Mouse (Mus musculus): ENCODE results near the gene Cdc14a. TPM values are rescaled to one million over a fixed set of nuclear protein-coding genes. Genes with fewer than 3 reads are reported as not detected.

The Cdc14a gene
- polyA plus RNA-seq, 1 experiment from 2014 or later, result 3.4 TPM

GRCm38 (mm10) chr3:116244476-116244875 lies 179.4 kb downstream of the Cdc14a start:
- Histone ChIP-seq H3K27me3 (no peaks in the 10 kb centered on the region), H3K9ac (no peak overlapping the region), H3K4me3 (no peak overlapping the region), H3K36me3 (no peaks in the 10 kb centered on the region), H3K9me3 (no peaks in the 10 kb centered on the region), H3K4me2 (no peak overlapping the region), H3K4me1 (replicated peaks) (no peaks in the 10 kb centered on the region), H3K27ac (replicated peaks) (no peak overlapping the region)
- WGBS, result 75% methylated on average over 6 of the region's 6 CpGs
- no peak for ATAC-seq (ENCODE audit: low FRiP score, low read depth)

- ATAC-seq (ENCODE audit: low FRiP score, low read depth), result no peak
- WGBS, result 65% methylated on average over 9 of the region's 9 CpGs
- no peak overlapping the region for H3K4me2 ChIP-seq
Measured at GRCm38 (mm10) chr3:116242685-116243084, 181.1 kb downstream of the Cdc14a start.

DNA sequence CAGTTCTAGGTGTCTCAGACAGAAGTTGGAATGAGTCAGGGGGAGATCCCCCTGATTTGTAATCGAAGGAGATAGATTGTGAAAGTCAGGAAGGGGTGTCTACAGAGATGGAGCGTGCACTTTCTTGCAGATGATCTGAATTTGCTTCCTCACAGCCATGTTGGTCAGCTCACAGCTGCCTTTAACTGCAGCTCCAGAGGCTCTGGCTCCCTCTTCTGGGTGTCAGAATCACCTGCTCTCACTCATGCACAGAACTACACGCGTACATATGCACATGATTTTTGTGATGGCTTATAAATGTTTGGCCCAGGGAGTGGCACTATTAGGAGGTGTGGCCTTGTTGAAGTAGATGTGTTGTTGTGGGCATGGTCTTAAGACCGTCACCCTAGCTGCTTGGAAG lies 186.3 kb downstream of the Cdc14a start:
- H3K9me3 ChIP-seq, result no peaks in the 10 kb centered on the region
- no peaks in the 10 kb centered on the region for H3K4me1 ChIP-seq (replicated peaks)
- 93% methylated on average over 5 of the region's 5 CpGs for WGBS
- H3K36me3 ChIP-seq, result no peaks in the 10 kb centered on the region
- no peak overlapping the region for H3K4me2 ChIP-seq
- no peak for ATAC-seq (ENCODE audit: low FRiP score, low read depth)
- no peaks in the 10 kb centered on the region for H3K27me3 ChIP-seq
- H3K4me3 ChIP-seq, result no peak overlapping the region
- no peak overlapping the region for H3K27ac ChIP-seq (replicated peaks)
- no peak overlapping the region for H3K9ac ChIP-seq

More at GRCm38 (mm10) chr3:116242685-116243084, 181.1 kb downstream of the Cdc14a start:
- Histone ChIP-seq H3K4me1 (replicated peaks) (no peaks in the 10 kb centered on the region), H3K9ac (no peak overlapping the region), H3K9me3 (no peaks in the 10 kb centered on the region), H3K36me3 (no peaks in the 10 kb centered on the region), H3K27ac (replicated peaks) (no peak overlapping the region), H3K27me3 (no peaks in the 10 kb centered on the region), H3K4me3 (no peak overlapping the region)

DNA sequence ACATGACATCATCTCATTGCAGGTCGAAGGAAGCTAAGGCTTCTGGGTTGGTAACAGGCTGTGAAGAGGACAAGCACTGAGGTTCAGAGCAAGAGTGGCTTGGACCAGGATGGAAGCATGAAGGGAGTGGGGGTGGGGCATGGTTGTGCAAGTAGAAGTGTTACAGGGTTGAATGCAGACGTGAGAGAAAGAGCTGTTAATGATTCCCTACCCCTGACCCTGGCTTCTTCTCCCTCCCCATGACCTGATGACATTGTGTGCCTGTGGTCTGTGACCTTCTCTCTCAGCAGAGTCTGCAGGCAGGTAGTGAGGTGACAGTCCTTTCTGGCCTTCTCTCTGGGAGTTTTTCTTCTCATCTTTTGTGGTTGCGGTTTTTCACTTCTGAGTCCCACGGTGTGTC lies 187.0 kb downstream of the Cdc14a start:
- Histone ChIP-seq H3K4me2 (no peak overlapping the region), H3K9ac (no peak overlapping the region), H3K4me1 (replicated peaks) (no peaks in the 10 kb centered on the region), H3K27ac (replicated peaks) (no peak overlapping the region), H3K36me3 (no peaks in the 10 kb centered on the region), H3K4me3 (no peak overlapping the region), H3K9me3 (no peaks in the 10 kb centered on the region), H3K27me3 (no peaks in the 10 kb centered on the region)
- ATAC-seq (ENCODE audit: low FRiP score, low read depth), result no peak
- 73% methylated on average over 4 of the region's 4 CpGs for WGBS

- Histone ChIP-seq H3K27me3 (no peaks in the 10 kb centered on the region), H3K9ac (no peak overlapping the region), H3K4me2 (no peak overlapping the region), H3K36me3 (no peaks in the 10 kb centered on the region), H3K4me3 (no peak overlapping the region), H3K4me1 (replicated peaks) (no peaks in the 10 kb centered on the region), H3K27ac (replicated peaks) (no peak overlapping the region), H3K9me3 (no peaks in the 10 kb centered on the region)
- WGBS, result 89% methylated on average over 3 of the region's 3 CpGs
- ATAC-seq (ENCODE audit: low FRiP score, low read depth), result no peak
Measured at GRCm38 (mm10) chr3:116233515-116233914, 190.3 kb downstream of the Cdc14a start.

- no peaks in the 10 kb centered on the region for H3K27me3 ChIP-seq
- ATAC-seq (ENCODE audit: low FRiP score, low read depth), result no peak
- H3K4me2 ChIP-seq, result no peak overlapping the region
- no peaks in the 10 kb centered on the region for H3K9me3 ChIP-seq
- H3K4me3 ChIP-seq, result no peak overlapping the region
- no peaks in the 10 kb centered on the region for H3K36me3 ChIP-seq
- 81% methylated on average over 5 of the region's 5 CpGs for WGBS
- no peaks in the 10 kb centered on the region for H3K4me1 ChIP-seq (replicated peaks)
- no peak overlapping the region for H3K9ac ChIP-seq
- no peak overlapping the region for H3K27ac ChIP-seq (replicated peaks)
Measured at GRCm38 (mm10) chr3:116232763-116233162, 191.1 kb downstream of the Cdc14a start.

DNA sequence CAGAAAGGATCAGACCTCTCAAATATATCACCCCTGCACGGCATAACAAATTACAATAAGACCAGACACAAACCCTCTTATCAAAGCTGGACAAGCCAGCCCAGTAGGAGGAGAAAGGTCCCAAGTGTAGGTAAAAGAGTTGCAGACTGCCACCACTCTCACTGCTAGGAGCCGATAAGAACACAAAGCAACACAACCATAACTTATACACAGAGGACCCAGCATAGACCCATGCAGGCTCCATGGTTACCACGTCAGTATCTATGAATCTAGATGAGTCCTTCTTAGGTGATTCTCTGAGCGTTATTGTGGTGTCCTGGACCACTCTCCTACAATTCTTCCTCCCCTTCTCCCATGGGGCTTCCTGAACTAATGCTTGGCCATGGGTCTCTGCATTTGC lies 194.5 kb downstream of the Cdc14a start:
- no peaks in the 10 kb centered on the region for H3K36me3 ChIP-seq
- no peak overlapping the region for H3K9ac ChIP-seq
- ATAC-seq (ENCODE audit: low FRiP score, low read depth), result no peak
- 81% methylated on average over 4 of the region's 4 CpGs for WGBS
- H3K27me3 ChIP-seq, result no peaks in the 10 kb centered on the region
- no peak overlapping the region for H3K27ac ChIP-seq (replicated peaks)
- H3K4me3 ChIP-seq, result no peak overlapping the region
- H3K4me1 ChIP-seq (replicated peaks), result no peaks in the 10 kb centered on the region
- H3K9me3 ChIP-seq, result no peaks in the 10 kb centered on the region
- no peak overlapping the region for H3K4me2 ChIP-seq

DNA sequence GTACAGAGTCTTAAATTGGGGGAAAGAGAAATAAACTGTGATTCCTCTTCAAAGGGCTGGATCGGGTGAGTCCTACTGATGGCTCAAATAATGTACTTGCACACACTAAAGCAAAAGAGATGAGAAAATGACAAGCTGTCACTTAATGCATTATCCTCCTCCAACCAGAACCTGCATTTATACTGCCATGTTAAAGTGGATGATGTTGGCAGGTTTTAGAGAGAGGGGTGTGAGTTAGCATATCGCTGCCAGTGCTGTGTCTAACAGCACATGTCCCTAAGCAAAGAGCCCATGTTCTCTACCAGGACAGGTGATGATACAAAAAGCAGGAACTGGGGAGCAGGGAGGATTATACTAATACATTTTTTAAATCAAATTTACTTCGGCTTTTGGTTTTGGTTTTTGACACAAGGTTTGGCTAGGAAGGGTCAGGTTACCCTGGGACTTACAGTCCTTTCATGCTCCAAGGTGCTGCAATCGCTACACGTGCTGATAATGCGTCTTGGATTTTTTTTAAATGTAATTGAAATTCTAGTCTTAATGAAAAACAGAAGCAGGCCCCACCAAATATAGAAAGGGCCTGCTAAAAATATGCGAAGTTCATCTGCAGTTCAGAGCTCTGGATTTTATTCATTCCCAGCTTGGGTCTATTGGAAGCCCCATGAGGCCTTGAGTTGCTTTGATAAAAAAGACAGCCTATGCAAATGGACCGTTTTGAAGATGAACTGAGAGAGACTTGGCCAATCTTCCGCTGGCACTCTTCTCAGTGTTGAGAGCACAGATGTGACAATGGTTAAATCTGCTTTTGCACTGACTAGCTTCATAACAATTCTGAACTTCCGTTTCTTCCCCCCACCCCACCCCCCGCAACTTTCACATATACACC lies 195.2 kb downstream of the Cdc14a start:
- 45% methylated on average over 11 of the region's 11 CpGs for WGBS
- no peaks in the 10 kb centered on the region for H3K36me3 ChIP-seq
- no peak overlapping the region for H3K9ac ChIP-seq
- H3K4me2 ChIP-seq, result no peak overlapping the region
- H3K27ac ChIP-seq (replicated peaks), result no peak overlapping the region
- no peaks in the 10 kb centered on the region for H3K4me1 ChIP-seq (replicated peaks)
- no peak overlapping the region for H3K4me3 ChIP-seq
- no peaks in the 10 kb centered on the region for H3K9me3 ChIP-seq
- no peaks in the 10 kb centered on the region for H3K27me3 ChIP-seq
- no peak for ATAC-seq (ENCODE audit: low FRiP score, low read depth)

DNA sequence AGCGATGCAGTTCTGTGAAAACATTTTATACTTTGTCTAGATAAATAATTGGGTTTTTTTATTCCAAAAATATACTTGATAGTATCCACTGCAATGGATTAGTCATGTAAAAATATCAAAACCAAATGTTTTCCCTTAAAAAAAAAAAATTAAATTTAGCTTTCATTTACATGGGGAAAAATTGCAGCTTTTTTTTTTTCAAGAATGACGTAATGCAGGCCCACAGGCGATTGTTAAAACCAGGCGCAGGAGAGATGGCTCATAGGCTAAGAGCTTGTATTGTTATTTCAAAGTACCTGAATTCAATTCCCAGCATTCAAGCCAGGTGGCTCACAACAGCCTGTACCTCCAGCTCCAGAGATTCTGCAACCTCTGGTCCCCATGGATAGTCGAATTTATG lies 196.4 kb downstream of the Cdc14a start:
- no peak overlapping the region for H3K4me2 ChIP-seq
- H3K36me3 ChIP-seq, result no peaks in the 10 kb centered on the region
- no peaks in the 10 kb centered on the region for H3K9me3 ChIP-seq
- no peak overlapping the region for H3K9ac ChIP-seq
- ATAC-seq (ENCODE audit: low FRiP score, low read depth), result no peak
- 82% methylated on average over 5 of the region's 5 CpGs for WGBS
- no peaks in the 10 kb centered on the region for H3K27me3 ChIP-seq
- H3K27ac ChIP-seq (replicated peaks), result no peak overlapping the region
- H3K4me1 ChIP-seq (replicated peaks), result peaks cover 8% of the 10 kb centered on the region
- H3K4me3 ChIP-seq, result no peak overlapping the region

DNA sequence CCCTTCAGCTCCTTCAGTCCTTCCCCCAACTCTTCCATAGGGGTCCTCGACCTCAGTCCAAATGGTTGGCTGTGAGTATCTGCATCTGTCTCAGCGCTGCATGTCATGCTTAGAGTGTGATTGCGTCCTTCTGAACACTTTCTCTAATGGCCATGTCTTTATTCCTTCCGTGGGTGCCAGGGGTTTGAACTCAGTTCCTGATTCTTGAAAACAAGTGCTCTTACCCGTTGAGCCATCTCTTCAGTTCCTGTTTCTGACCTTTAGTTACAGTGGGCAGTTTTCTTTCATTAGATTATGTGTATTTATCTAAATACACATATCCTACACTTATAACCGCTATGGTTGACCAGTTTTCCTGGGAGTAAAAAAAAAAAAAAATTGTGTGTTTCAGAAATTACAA lies 196.9 kb downstream of the Cdc14a start:
- ATAC-seq (ENCODE audit: low FRiP score, low read depth), result no peak
- Histone ChIP-seq H3K27ac (replicated peaks) (no peak overlapping the region), H3K36me3 (no peaks in the 10 kb centered on the region), H3K4me3 (no peak overlapping the region), H3K27me3 (no peaks in the 10 kb centered on the region), H3K9me3 (no peaks in the 10 kb centered on the region), H3K4me1 (replicated peaks) (peaks cover 11% of the 10 kb centered on the region), H3K9ac (no peak overlapping the region), H3K4me2 (no peak overlapping the region)
- WGBS, result 92% methylated on average over 6 of the region's 6 CpGs

Data from hindbrain, embryonic 15.5 days (tissue).